Mouse (Mus musculus) bone marrow, adult 2 months (tissue): Measurements from ENCODE around the gene Lrp2. TPM values are rescaled to one million over a fixed set of nuclear protein-coding genes. Genes with fewer than 3 reads are reported as not detected.

Source experiments
- H3K27ac ChIP-seq: fragments of 200-500 bp; 2 replicates; pipeline ENCODE4 v1.5.1; 2012; ENCODE audit warnings: low read depth, mild to moderate bottlenecking, control low read depth, inconsistent platforms, low read length; ENCODE audit not compliant: control insufficient read depth, poor library complexity, insufficient read depth
- H3K4me1 ChIP-seq: fragments of 200-500 bp; 2 replicates; pipeline ENCODE4 v1.6.1; 2011; ENCODE audit warnings: low read length; ENCODE audit not compliant: control insufficient read depth, insufficient read depth
- H3K4me3 ChIP-seq: fragments of 200-500 bp; replicated peaks from 2 replicates; pipeline ENCODE3; 2011; ENCODE audit warnings: mild to moderate bottlenecking, low read depth, low read length, control low read depth; ENCODE audit not compliant: control insufficient read depth
- CTCF ChIP-seq: fragments of 200-500 bp; IDR thresholded peaks from 2 replicates; pipeline ENCODE4 v1.5.1; 2011; ENCODE audit warnings: low read length, control low read depth; ENCODE audit not compliant: control insufficient read depth, insufficient read depth
- POLR2A ChIP-seq: fragments of 200-500 bp; IDR thresholded peaks from 2 replicates; pipeline ENCODE4 v1.6.1; 2011; ENCODE audit warnings: low read depth, mild to moderate bottlenecking, control low read depth, low read length, borderline replicate concordance; ENCODE audit not compliant: control insufficient read depth
- WGBS: fragments of 180-500 bp; shearing (Covaris S2); methylation state at CpG from one replicate; pipeline ENCODE4 v1.1.7; 2018; 5-methylcytosine and 5-hydroxymethylcytosine counted together
- polyA plus RNA-seq: library from polyadenylated mRNA; stranded (reverse); fragments of >200 nt; gene quantifications from 2 replicates; pipeline ENCODE4 v1.2.4, GENCODE M21; 2011; ENCODE audit warnings: low replicate concordance; ENCODE audit not compliant: missing spikeins, insufficient read depth, insufficient read length

Gene Lrp2
- polyA plus RNA-seq, 1 experiment = 0.35 TPM

DNA sequence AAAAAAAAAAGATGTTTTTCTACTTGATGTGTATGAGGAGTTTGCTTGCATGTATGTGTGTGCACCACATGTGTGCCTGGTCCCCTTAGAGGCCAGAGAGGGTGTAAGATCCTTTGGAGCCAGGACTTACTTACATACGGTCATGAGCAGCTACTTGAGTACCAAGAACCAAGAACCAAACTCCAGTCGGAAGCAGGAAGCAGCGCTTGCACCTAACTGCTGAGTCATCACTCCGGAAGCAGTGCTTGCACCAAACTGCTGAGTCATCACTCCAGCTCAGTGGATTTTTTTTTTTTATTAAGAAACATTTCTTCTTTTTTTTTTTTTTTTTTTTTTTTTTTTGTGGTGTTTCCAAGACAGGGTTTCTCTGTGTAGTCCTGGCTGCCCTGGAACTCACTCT is 27.4 kb upstream of the Lrp2 start:
- TF ChIP-seq POLR2A (no peak), CTCF (no peak)
- H3K4me1 ChIP-seq = no peaks in the 10 kb centered on the region; the same call in 1 of the 2 replicates
- WGBS = 4% methylated on average over 4 of the region's 4 CpGs
- H3K27ac ChIP-seq = no peak overlapping the region
- no peak overlapping the region for H3K4me3 ChIP-seq

DNA sequence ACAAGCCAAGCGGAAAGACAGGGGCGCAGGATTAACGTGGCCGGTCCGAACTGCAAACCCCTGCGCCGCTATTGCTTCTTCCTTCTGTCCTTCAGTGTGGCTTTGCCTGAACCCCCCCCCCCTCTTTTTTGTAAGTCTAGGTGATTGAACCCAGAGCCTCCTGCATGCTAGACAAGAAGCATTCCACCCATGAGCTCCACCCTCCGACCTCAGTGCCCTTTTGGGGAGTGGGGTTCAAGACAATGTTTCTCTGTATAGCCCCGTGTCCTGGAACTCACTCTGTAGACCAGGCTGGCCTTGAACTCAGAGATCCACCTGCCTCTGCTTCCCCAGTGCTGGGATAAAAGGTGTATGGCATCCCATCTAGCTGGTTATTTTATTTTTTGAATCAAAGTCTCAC is 26.9 kb upstream of the Lrp2 start:
- TF ChIP-seq POLR2A = no peak
- TF ChIP-seq CTCF = no peak
- Histone ChIP-seq H3K4me3 (no peak overlapping the region), H3K4me1 (no peaks in the 10 kb centered on the region; the same call in 1 of the 2 replicates), H3K27ac (no peak overlapping the region)
- WGBS = 83% methylated on average over 9 of the region's 9 CpGs

DNA sequence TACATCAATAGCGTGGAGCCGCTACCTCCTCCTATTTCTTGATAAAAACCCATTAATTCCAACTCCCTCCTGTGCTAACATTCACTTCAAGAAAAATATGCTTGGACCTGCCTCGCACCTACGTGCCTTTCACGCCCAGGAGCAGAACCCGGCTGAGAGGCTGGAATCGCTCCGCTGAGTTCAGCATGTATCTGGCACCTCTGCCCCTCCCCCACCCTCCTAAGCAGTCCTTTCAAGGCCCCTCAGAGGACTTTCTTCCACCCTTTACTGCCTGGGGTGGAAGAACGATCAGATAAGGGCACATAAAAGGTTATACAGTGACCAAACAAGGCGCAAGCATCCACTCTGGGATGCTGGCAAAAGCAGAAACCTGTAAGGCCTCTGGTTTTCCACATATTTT is 26.4 kb upstream of the Lrp2 start:
- Histone ChIP-seq H3K27ac (no peak overlapping the region), H3K4me3 (no peak overlapping the region), H3K4me1 (no peaks in the 10 kb centered on the region; the same call in 1 of the 2 replicates)
- no peak for TF ChIP-seq CTCF
- no peak for TF ChIP-seq POLR2A
- WGBS = 70% methylated on average over 10 of the region's 10 CpGs

DNA sequence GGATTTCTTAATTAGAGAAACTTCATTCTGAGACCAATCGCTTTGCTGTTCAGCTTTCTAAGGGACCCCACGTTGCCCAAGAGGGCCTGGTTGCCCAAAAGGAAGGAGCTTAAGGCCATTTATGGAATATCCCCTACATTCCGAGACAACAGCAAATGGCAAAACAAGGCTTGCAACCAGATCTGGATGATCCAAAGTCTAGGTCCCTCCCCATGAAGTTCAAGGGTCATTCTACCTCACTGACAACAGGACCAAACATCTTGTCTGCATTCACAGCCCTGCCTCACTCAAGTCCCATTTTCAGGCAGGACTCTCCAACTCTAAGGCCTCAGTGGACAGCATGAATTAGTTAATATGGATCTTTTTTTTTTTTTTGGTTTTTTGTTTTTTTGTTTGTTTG is 20.8 kb upstream of the Lrp2 start:
- H3K4me1 ChIP-seq = no peaks in the 10 kb centered on the region
- TF ChIP-seq CTCF (no peak), POLR2A (no peak)
- 81% methylated on average over 3 of the region's 3 CpGs for WGBS

DNA sequence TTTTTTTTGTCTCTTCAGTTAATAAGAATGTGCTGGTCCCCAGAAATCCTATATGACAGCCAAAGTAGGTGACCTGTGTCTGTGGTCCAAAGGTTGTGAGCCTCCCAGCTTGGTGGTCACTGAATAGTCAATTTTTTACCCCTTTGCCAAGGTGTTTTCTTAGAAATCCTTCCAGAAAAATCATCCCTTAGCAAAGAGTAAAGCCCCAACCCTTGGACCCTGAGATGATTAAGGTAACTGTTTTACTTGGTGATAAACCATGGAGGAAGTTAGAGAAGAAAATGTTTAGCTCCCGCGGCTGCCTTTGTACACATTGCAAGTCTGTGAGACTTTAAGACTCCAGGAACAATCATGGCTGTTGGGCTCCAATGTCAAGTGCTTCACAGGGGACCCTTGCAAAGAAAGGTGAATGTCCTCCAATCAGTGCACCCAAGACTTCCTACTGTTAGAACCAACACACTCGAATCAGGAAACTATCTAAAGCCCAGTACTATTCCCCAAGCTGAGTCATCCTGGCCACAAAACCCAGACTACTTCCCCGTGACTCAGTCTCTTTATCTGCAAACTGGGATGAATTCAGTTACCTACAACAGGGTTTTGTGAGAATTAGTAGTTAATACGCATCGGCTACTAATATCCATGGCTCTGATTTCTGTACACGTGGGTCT is 18.0 kb upstream of the Lrp2 start:
- WGBS = 71% methylated on average over 7 of the region's 7 CpGs

More for the DNA sequence above, 20.8 kb upstream of the Lrp2 start:
- no peak overlapping the region for H3K27ac ChIP-seq
- H3K4me3 ChIP-seq = no peak overlapping the region

DNA sequence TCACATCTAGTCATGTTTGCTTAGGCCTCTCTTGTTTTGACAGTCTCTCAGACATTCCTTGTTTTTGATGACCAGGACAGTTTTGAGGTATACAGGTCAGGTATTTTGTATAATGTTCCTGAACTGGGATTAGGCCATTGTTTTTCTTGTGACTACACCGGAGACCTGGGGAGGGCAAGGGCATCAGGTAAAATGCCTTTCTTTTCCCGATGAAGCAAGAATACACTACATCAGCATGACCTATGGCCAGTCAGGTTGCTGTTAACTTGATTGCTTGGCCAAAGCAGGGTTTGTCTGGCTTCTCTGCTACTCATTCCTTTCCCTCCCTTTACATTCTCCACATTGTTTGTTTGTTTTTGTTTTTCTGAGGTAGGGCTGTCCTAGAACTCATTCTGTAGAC is 7.3 kb upstream of the Lrp2 start:
- WGBS = 82% methylated on average over 2 of the region's 2 CpGs
- no peak overlapping the region for H3K4me3 ChIP-seq
- H3K4me1 ChIP-seq = no peaks in the 10 kb centered on the region
- TF ChIP-seq POLR2A (no peak), CTCF (no peak)
- H3K27ac ChIP-seq = no peak overlapping the region

More for the DNA sequence above, 18.0 kb upstream of the Lrp2 start:
- Histone ChIP-seq H3K4me1 (no peaks in the 10 kb centered on the region), H3K4me3 (no peak overlapping the region), H3K27ac (no peak overlapping the region)
- TF ChIP-seq POLR2A = no peak
- no peak for TF ChIP-seq CTCF

DNA sequence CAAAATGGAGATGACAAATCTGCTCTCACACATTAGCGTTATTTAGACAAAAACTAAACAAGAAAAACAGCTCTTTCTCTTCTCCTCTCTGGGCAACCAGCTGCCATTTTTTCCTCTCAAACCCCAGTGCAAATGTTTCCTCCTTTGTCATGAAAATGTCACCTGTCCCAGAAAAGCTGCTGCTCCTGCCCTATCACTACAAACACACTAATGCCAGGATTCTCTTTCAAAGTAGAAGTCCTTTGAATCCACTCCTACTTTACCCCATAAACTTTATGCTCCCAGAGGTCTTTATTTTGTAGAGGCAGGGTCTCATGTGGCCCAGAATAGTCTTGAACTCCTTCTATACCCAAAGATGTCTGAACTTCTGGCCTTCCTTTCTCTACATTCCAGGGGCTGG is 6.7 kb upstream of the Lrp2 start:
- no peak overlapping the region for H3K27ac ChIP-seq
- WGBS = 76% methylated on average over 1 of the region's 1 CpGs
- H3K4me1 ChIP-seq = no peaks in the 10 kb centered on the region
- TF ChIP-seq POLR2A (no peak), CTCF (no peak)
- no peak overlapping the region for H3K4me3 ChIP-seq

DNA sequence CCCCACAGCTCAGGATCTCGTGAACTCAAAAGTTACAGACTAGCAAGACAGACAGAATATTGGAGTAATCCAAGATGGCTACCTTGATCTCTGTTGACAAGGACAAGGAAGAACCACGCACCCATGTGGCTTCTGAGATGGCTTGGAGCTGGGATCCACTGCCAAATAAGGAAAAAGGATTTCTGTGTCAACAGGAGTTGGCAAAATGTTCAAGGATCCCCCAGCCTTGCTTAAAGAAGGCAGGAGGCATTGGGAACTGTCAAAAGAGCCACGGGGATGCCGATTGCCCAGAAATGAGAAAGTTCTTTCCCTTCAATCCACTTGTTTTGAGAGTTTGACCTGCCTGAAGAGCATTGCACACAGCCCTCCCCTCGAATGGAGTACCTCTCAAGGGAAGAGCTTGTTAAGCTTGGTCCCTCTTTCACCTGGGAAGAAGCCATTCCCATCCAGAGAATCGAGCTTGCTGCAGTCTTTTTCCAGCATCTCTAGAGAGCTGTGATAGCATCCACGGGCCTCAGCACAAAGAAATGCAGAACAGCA is 6.2 kb upstream of the Lrp2 start:
- H3K4me3 ChIP-seq = no peak overlapping the region
- WGBS = 68% methylated on average over 7 of the region's 7 CpGs
- TF ChIP-seq POLR2A = no peak

DNA sequence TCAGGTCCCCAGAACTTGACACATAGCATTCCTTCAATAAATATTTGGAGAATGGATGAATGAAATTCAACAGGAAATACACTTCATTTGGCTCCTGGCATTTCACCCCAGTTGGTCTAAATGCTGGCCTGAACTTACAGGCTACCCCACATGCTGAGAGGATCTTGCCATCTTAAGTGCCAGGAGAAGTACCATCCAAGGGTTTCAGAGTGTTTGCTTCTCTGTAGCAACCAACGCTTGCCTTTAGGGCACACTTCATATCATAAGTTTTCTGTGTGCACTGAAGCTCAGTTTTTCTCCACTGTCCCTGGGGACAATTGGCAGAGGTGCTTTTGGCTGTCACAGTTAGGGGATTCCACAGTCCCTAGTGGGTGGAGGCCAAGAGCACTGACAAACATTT is 4.7 kb upstream of the Lrp2 start:
- Histone ChIP-seq H3K4me1 (no peaks in the 10 kb centered on the region; the same call in 1 of the 2 replicates), H3K4me3 (no peak overlapping the region), H3K27ac (no peak overlapping the region)
- 67% methylated on average over 1 of the region's 1 CpGs for WGBS
- TF ChIP-seq POLR2A (no peak), CTCF (no peak)

More for the DNA sequence above, 6.2 kb upstream of the Lrp2 start:
- H3K27ac ChIP-seq = no peak overlapping the region
- H3K4me1 ChIP-seq = no peaks in the 10 kb centered on the region
